Mouse (Mus musculus): ENCODE measurements at regions not wholly inside any gene's neighbourhood (a gene's known extent, or its start where the extent isn't known, plus 50 kb on each side); places are given as distances from the start of the nearest gene placed in this dataset.

DNA sequence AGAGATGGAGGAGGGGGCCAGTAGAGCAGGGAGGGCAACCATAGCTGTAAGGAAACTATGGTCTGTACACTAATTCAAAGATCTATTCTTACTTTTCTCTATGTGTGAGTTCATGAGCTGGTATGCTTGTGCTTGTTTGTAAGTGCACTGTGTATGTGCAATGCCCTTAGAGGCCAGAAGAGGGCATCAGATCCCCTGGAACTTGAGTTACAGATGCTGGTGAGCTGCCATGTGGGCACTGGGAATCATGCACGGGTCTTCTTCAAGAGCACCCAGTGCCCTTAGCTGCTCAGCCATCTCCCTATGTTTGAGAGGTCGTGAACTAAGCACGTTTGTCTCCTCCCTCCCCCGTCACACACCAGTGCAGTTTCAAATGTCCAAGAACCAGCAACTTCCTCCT, 68.9 kb downstream of the Tbx3 start:
- no peak for DNase-seq (ENCODE audit: low spot score in 2 of 2)

DNA sequence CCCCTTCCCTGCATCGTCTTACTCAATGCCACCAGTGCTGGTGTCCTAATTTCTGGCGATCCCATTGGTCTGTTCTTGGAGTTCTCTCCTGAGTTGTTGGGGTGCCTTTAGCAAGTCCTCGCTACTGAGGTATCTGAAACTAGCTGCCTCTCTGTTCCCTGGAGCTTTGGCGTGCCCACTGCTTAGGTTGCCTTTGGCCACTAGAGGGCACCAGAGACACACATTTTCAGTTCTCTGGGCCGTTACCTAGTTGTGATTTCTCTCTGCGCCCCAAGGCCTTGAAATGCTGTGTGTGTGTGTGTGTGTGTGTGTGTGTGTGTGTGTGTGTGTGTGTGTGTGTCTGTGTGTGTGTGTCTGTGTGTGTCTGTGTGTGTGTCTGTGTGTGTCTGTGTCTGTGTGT, 70.6 kb downstream of the Tbx3 start:
- peak in 1 of 2 experiments; percentile 38 for DNase-seq (ENCODE audit: low spot score in 2 of 2)

DNA sequence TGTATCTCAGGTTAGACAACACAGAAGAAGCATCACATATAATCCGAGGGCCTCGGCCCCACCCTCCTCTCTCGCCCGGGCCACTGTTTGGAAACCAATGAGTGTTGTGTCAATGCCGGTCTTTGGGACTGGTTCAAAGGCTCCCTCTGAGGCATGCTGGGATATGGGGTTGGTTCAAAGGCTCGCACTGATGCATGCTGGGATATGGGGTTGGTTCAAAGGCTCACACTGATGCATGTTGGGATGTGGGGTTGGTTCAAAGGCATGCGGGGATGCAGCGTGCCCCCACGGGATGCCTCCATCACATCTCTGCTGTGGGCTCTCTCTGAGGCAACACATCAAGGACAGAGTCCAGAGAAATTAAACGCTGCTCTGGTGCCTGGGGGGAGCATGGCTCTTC, 73.3 kb downstream of the Tbx3 start:
- no peak for DNase-seq (ENCODE audit: low spot score in 2 of 2)

DNA sequence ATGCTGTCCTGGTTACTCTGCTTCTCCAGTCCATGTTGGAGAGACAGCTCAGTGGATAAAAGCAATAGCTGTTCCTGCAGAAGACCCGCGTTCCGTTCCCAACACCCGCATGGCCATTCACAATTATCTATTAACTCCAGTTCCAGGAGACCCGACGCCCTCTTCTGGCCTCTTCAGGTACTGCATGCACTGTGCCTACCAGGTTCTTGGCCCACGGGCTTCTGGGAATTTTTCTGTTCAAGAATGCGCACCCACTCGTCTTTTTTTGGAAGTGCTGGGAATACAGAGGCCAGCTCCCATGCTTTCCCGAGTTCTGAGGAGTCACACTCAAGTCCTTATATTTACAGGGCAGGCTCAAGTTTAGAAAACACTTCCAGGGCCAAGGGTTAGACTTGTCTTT, 76.6 kb downstream of the Tbx3 start:
- no peak for DNase-seq (ENCODE audit: low spot score in 2 of 2)

DNA sequence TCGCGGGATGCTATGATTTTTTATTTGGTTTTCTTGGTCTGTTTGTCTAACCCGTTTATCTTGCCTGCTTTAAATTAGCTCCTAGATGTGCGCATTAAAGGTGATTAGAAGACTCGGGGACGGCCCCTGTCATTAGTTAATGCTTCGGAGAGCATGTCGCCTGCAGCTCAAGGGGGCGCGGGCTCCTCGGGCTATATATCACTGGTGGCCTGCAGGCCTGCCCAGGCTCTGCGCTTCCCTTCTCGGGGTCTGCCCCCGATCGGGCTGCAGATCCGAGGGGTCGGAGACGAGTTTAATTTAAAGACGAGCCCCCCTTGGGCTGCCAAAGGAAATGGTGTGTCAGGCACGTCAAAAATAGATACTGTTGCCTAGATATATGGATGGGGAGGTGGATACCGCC, 78.2 kb downstream of the Tbx3 start:
- DNase-seq (ENCODE audit: low spot score in 2 of 2) = no peak

DNA sequence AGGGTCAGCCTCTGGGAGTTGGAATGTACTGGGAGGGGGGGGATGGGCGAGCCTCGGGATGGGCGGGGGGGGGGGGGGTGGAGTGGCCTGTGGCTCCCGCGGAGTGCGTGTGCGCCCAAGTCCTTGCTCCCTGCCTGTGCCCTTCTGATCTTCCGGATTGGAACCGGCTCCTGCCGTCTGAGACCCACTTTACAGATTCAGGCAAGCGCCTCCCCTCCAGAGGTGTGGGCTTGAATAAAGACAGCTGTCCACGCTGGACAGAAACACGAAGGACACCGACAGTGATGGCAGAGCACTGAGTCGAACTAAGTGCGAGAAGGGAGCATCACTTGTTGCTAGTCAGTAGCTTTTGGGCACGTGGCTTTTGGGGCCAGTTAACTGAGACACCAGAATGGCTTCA, 78.7 kb downstream of the Tbx3 start:
- DNase-seq (ENCODE audit: low spot score in 2 of 2) = no peak

DNA sequence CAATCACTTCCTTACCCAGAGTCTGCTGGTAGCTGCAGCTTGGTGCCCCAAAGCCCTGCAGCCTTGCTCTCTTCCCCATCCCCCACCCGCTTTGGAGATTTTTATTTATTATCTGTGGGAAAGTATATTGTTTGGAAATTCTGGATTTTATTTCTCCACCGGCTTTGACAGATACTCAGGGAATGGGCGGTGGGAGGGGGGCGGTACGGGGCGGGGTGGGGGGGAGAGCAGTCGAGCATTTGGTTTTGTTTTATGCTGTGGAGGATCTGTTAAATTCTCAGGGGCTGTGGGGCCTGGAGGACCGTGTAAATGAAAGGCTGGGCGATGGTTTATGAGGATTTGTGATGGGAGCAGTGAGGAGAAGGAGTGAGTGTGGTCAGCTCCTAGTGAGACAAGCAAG, 76.7 kb upstream of the Tbx5 start:
- no peak for DNase-seq (ENCODE audit: low spot score in 2 of 2)

DNA sequence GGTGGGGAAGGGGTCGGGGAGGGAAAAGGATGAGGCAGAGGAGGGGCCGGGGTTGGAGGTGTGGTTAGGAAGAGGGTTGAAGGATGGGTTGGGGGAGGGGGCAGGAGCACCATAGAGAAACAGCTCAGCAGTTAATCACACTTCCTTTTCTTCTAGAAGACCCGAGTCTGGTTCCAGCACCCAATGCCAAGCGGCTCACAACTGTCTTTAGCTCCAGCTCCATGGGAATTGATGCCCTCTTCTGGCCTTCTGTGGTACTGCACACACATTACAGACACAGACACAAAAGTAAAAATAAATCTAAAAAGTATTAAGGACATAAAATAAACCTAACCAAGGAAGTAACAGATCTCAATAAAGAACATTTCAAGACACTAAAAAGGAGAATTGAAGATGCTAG, 73.6 kb upstream of the Tbx5 start:
- DNase-seq (ENCODE audit: low spot score in 2 of 2) = no peak

DNA sequence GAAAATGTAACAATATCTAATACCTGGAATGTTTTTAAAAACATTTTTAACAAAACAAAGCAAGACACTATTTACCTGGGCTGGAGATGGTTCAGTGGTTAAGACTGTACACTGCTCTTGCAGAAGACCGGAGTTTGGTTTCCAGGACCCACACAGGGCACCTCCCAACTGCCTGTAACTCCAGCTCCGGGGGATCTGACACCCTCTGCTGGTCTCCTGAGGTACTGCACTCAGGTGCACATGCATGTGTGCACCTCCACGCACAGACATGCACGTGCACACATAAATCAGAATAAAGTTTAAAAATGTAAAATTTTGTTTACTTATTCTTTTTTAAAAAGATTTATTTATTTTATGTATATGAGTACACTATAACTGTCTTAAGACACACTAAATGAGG, 70.4 kb upstream of the Tbx5 start:
- no peak for DNase-seq (ENCODE audit: low spot score in 2 of 2)

DNA sequence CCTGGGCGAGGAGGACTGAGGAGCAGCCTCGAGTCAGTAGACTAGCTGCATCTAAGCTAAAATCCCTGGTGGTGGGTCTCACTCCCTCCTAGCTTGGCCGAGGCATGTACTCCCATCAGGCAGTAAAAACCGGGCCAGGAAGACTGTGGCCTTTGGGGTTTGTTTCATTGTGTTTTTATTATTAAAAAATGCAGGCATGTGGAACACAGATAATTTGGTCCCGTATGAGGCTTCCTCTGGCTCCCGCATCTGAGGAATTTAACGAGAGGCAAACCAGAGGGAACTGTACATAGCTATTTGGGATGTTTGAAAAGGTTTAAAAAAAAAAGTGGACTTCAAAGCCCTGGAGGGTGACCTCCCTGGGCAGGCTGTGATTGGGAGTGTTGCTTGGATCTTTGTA, 69.1 kb upstream of the Tbx5 start:
- no peak for DNase-seq (ENCODE audit: low spot score in 2 of 2)

DNA sequence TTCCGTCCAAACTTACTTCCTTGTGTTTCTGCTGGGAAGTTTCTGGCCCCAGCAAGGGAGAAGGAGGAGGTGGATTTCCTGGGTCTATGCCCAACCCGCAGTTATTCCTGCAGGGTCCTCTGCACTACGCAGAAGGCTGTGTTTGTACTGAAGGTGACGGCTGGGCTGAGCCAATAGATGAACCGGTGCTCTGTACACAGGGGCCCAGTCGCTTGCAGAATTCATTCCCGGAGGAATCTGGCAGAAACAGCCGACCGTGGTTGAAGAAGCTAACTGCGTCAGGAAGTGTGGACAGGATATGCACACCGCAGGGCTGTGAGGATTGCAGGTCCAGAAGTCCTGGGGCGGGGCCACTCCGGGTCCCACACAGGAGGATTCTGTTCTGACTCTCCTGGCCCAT, 66.1 kb upstream of the Tbx5 start:
- DNase-seq (ENCODE audit: low spot score in 2 of 2) = no peak

DNA sequence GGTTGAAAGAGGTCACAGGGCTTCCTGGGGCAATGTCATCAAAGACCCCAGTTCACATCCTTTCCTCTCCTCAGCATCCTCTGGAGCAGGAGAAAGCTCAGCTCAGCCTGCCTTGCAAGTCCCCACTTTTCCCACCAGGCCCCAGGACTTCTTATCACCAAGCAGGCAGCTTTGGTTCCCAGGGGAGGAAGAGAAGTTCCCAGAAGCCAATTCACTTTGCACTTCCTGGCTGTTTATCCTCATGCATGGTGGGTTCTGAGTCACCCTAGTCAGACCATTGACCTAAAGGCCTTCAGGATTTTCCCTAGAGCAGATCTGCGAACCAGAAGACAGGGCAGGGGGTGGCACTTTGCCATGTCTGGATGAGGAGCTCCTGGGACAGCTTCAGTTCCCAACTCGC, 61.5 kb upstream of the Tbx5 start:
- DNase-seq (ENCODE audit: low spot score in 2 of 2) = no peak

DNA sequence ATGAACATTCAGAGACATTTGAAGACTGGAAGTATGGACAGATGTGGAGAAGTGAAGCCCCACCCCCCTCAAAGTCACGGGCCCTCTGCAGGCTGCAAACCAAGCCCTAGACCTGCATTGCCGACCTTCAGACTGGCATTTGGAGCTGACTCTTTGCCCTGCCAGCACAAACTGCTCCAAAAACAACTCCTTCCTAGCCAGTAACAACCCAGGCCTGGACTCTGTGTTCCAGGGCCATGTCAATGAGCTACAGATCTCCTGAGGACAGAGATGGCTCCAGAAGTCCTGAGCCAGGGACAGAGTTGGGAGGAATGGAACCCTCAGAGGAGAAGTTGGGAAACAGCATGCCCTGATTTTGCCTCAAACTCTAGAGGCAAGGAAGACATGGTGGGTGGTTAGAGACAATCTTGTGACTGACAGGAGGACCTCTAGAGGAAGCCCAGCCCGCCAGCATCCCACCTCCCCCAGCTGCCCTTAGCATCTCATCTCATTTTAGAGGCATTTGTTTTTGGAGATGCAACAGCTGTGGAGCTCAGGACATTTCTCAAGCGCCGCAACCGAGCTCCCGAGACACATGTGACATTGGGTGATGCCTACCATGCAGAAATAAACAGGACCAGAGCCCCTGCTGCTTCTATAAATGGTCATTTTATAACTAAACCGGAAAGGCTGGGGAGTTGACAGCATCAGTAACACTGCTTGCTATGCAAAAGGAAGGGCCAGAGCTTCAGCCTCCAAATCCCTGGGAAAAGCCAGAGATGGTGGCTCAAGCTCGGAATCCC, 56.2 kb upstream of the Tbx5 start:
- DNase-seq (ENCODE audit: low spot score in 2 of 2) = no peak

DNA sequence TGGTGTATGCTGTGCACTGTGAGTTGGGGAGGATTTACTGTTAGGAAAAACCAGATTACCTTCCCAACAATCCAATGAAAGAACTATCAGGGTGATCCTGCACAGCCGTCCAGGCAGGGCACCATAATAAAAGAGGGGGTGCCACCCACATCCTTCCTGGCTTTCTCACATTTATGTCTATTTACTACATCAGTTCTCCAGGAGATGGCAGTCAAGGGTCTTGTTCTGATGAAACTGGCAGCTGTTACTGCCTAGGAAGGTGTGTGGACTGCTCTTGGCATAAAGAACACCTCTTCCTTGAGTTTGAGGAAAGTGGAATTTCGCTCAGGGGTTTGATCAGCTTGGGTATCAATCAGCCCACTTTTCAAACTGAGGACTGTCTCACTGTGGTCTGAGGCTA, 54.6 kb upstream of the Tbx5 start:
- no peak for DNase-seq (ENCODE audit: low spot score in 2 of 2)

DNA sequence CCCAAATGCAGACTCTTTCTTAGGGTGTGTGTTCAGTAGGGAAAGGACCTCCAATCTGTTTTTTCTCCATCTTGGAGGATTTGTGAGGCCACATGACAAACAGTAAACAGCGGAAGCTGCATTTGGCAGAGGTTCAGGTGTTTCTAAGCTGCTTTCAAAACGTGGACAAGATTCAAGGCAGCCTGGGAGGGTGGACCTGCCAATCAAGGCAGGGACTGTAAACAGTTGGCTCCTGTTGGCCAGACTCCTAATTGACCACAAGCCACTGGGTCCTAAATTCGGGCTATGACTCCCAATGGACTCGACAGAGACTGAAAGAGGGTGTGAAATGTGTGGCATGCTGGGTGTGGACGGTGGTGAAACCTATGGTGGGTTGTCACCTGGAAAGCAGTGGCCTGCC, 51.1 kb upstream of the Tbx5 start:
- no peak for DNase-seq (ENCODE audit: low spot score in 2 of 2)

All from gastrocnemius, postnatal 4 days (tissue).